8 mouse cellular contexts compared by ENCODE assay signal in genomic region chr2:119897090-119897732, GRCm38 (mm10). TPM values are rescaled to one million over a fixed set of nuclear protein-coding genes. Genes with fewer than 3 reads are reported as not detected.
A peak's percentile ranks its signal among the peaks of the same experiment; 100 is the strongest.
DNase-seq lines count a peak whose midpoint lies in the region; ATAC-seq and TF ChIP-seq lines count a peak whose summit lies in the region.

Gene Mga, plus strand, starts transcription at chr2:119897228.

- peak within 1 kb of the TSS; percentile 91 for H3K27ac ChIP-seq in hindbrain, embryonic 13.5 days

- H3K9ac ChIP-seq in hindbrain, embryonic 13.5 days: peak within 1 kb of the TSS; percentile 66

- DNase-seq in Patski (ENCODE audit: low read depth, low spot score): peak; percentile 50
- DNase-seq in cerebellum, postnatal 14 days: peak; percentile 97 to 98
- DNase-seq in frontal cortex, postnatal 14 days (ENCODE audit: low spot score in 2 of 2): peak; percentile 92
- peak; percentile 85 to 88 for DNase-seq in layer of hippocampus, postnatal 25 days (ENCODE audit: extremely low spot score in 1 of 2, low spot score in 1 of 2)
- DNase-seq in lung, postnatal 25 days (ENCODE audit: low spot score): peak; percentile 97
- peak; percentile 99 for DNase-seq in retina, embryonic 14.5 days (ENCODE audit: low spot score)
- DNase-seq in thymus, postnatal 4 days: peak; percentile 98

- CTCF ChIA-PET in Patski (lab: Charles Lee): no interaction called here

- TF ChIP-seq CTCF in Patski (IDR thresholded peaks at IDR 0.05): no peak

- H3K4me2 ChIP-seq in hindbrain, embryonic 13.5 days: peak within 1 kb of the TSS; percentile 86

- ATAC-seq in Patski: peak; percentile 63
- ATAC-seq in hindbrain, embryonic 13.5 days (ENCODE audit: low FRiP score): peak; percentile 98

- peaks cover 27% of the 10 kb centered on the region for H3K4me1 ChIP-seq in hindbrain, embryonic 13.5 days (replicated peaks)

- no peaks in the 10 kb centered on the region for H3K27me3 ChIP-seq in Patski
- no peaks in the 10 kb centered on the region for H3K27me3 ChIP-seq in hindbrain, embryonic 13.5 days

- H3K36me3 ChIP-seq in hindbrain, embryonic 13.5 days: no peaks in the 10 kb centered on the region

- POLR2A ChIA-PET in Patski (lab: Charles Lee): interaction anchor here (0.9 kb wide), 1 partner anchor 14 kb away, joined by 3 read pairs; no protein-coding TSS in a partner anchor

- in situ Hi-C loops in Patski (cut with MboI; ENCODE audit: low pct_unique_long_range_greater_than_20kb): no loop called here

- peak within 1 kb of the TSS; percentile 58 for H3K4me3 ChIP-seq in hindbrain, embryonic 13.5 days

- H3K9me3 ChIP-seq in hindbrain, embryonic 13.5 days: no peaks in the 10 kb centered on the region

- WGBS in hindbrain, embryonic 13.5 days: under 1% methylated on average over 58 of the region's 58 CpGs

RNA-seq across cellular contexts. Expression of gene Mga, which starts in this region (rescaled TPM):
- polyA plus RNA-seq in Patski (2021): 17.8 TPM
- 27.3 and 28.8 TPM in 2 replicates for polyA plus RNA-seq in hindbrain, embryonic 13.5 days (2015; fragmentation: Nextera tagmentation; extraction: Ambion mirVana)
- 10 to 100 TPM; 57.4 to 70.3 TPM for total RNA-seq in layer of hippocampus, postnatal 25 days (2021)

Comparison
In these comparisons a context has a peak if more than half of its experiments do, and no peak if none do; other contexts are left out.
1. Peak in every context shown above with its lines: DNase-seq, ATAC-seq, H3K4me3 ChIP-seq and H3K27ac ChIP-seq.